Mouse (Mus musculus) cerebellum, adult 9-10 months (tissue): ENCODE data around the gene Rffl.

ENCODE experiments used
- DNase-seq: peaks from one replicate; pipeline ENCODE4 v3.0.0; 2022

Gene Rffl

DNA sequence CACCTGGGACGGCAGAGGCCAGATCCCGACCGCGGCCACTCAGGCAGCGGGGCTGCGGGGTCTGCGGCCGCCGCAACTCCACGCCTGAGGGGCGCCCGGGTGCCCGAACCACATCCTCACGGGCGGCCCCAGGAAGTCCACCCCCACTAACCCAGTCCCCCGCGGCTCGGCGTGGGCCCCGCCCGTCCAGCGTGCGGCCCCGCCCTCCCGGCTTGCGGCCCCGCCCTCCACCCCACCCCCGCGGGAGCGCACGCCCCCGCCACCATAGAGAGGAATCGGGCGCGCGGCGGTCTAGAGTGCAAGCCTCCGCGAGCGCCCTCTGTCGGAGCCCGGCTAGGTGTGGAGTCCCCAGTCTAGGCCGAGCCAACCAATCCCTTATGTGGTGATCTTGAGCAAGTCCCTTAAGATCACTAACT, at the start of gene Rffl:
Gene Rffl (minus strand): TSS at position 180 of the 416 bp plus-strand sequence.
- peak; percentile 92 for DNase-seq

DNA sequence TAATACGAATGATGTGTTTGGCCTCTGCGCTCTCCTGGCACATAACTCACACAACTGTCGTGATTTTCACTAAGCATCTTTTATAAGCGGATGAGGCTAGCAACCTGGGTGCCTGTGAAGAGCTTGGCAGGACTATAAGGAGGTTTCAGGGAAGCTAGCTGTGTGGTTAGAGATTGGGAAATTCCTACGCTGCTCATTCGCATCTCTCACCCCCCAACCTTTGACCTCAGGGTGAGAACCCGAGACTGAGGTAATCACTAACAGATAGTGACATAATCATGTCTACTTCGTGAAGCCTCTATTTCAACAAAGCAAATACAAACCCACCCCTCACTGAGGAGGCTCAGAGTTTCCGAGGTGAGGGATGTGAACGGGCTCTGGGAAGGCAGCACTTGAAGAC, 49.8 kb upstream of the Rffl start:
- DNase-seq = no peak

DNA sequence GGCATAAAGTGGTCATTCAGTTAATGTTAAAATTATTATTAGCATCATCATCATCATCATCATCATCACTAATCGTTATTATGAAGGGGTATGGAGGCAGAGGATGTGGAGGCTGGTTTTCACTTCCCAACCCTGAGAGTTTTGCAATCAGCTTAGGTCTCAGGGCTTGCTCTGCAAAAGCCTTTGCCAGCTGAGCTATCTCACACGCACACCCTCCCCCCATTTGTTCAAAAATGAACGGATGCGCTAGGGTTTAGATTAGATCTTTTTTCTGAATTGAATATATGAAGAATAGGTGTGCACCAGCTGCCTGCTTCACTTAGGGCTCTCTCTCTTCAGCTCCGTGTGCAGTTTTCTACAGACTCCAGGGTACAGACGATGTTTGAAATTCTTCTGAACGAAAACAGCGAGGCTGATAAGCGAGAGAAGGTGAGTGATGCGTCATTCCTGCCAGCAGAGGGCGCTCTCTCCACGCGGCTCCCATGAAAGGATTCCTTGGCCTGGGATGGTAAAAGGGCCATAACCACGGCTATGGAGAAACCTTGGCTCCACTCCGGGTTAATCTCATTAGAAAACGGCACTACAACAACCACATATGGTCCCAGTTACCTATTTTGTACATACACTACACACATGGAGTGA, 43.8 kb upstream of the Rffl start:
- DNase-seq = peak; percentile 70

DNA sequence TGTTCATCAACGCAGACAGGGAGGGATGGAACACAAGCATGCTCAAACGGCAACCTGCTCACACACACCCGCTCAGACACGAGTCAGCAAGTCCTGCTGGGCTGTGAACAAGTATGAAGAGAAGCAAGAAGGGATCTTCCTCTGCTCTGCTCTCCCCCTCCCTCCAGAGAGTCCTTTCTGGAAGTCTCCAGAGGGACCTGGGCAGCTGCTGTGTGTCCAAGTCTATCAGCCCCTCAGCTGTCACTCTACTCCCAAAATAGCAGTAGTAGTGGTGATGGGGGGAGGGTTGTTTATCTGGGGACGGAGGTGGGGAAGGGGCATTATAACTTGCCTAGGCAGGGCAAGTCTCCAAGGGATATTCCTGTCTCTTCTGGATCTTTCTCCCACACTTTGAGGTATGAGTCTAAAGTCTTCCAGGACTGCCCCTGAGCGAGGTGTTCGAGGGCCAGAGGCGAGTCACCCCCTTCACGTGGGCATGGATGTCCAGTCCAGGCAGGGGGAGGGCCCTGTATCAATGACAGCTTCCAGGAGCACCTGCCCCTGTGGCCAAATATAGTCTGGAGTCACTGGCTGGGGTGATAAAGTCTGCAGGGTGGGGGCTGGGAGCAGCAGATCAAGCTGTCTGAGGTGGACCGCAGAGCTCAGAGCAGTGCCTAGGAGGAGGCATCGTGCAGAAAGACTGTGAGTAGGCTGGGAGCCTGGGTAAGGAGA, 39.8 kb upstream of the Rffl start:
- no peak for DNase-seq

DNA sequence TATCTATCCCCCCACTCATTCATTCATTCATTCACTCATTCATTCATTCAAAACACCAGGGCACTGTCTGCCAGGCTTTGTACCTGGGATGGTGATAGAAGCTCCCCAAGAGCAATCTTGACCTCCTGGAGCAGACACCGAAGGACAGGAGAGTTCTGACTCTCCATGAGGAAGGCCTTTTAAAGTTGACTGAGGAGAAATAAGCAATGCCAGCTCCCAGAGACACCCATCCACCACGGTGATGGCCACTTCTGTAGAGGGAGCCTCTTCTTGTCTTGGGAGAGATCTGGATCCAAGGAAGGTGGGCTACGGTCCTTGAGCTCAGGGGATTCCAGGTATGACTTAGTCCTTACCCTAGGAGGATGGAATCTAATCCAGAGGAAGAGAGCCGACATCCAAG, 39.2 kb upstream of the Rffl start, which contains the start of gene Unc45b:
Gene Unc45b (plus strand): TSS at position 301 of the 400 bp plus-strand sequence.
- DNase-seq = no peak

DNA sequence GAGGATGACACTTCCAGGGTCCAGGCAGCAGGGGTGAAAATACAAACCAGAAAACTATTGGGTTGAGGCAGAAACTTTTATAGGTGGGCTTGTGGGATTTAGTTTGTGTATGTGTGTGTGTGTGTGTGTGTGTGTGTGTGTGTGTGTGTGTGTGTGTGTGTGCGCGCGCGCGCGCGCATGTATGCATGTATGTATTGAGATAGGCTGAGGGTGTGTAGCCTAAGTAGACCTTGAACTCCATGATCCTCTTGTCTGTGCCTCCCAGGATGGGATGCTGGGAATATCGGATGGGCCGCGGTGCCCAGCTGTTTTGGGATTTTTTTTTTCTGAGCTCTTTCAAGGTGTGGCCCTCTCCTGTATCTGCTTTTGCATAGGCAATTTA, 37.6 kb upstream of the Rffl start:
- no peak for DNase-seq

DNA sequence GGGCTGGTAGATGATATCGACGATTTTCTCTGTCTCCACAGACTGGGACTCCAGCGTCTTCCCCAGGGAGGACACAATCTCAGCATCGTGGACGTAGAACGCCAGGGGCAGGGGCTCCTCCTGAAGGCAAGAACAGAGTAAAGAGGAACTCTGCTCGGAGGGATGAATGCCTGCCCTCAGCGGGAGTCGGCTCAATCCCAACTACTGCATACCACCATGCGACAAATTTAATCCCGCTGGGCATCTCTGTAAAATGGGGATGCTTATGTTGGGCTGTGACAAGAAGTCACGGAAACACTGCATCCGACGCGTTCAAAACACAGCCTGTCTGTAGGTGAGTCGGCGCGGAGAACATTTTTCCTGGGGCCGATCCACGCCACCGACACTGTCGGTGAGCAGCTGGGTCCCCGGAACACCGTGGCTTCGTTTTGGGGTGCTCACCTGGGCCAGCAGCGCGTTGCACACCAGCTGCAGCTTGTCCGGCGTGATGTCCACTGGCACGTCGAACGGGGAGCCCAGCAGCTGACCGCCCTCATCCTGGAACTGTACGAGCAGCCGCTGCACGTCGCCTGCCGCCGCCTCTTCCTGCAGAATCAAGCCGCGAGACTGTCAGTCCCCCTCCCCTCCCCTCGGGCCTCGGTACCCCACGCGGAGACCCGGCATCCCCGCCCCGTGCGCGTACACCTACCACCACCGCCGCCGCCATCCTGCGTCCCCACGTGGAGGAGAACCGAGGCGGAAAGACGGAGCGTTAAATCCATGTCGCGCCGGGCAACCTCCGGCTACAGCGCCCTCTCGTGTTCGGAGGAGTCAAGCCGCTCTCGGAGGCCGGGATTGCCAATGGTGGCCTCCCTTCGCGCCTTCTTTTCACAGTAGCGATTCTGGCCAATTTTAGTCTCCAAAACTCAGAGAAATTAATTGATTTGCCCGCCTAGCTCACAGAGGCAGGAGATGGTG, 36.9 kb upstream of the Rffl start, which contains the start of gene Nle1:
Gene Nle1 (minus strand): TSS at position 761 of the 957 bp plus-strand sequence.
- peak; percentile 91 for DNase-seq

DNA sequence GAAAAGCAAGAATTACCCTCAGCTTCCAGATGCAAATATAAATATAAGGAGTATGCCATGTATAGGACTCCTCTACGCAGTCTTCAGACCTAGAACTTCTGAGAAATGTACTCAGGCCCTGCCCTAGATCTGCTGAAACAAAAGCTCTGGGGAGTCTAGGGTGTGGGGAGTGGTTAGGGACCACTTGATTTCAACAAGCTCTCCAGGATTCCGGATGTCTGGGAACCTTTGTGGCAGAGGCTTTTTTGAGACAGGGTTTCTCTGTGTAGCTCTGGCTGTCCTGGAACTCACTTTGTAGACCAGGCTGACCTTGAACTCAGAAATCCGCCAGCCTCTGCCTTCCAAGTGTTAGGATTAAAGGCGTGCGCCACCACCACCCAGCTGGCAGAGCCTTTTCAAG, 34.8 kb upstream of the Rffl start:
- no peak for DNase-seq

DNA sequence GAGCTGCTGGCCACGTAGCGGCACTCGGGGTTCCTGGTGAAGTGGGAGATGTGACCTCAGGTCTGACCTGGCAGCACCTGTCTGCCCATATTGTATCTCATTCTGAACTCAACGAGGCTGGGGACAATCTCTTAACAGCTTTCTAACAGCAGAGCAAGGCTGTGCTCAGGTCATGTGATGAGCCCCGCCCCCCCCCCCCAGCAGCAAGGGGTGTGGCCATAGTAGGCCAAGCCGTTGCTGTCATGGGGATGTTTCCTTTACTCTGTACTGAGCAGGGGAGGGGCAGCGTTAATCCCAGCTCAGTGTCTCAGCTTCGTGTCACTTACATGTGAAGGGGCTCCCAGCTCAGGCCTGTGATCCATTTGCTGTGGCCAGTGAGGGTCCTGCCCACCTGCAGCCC, 33.9 kb upstream of the Rffl start:
- DNase-seq = no peak

DNA sequence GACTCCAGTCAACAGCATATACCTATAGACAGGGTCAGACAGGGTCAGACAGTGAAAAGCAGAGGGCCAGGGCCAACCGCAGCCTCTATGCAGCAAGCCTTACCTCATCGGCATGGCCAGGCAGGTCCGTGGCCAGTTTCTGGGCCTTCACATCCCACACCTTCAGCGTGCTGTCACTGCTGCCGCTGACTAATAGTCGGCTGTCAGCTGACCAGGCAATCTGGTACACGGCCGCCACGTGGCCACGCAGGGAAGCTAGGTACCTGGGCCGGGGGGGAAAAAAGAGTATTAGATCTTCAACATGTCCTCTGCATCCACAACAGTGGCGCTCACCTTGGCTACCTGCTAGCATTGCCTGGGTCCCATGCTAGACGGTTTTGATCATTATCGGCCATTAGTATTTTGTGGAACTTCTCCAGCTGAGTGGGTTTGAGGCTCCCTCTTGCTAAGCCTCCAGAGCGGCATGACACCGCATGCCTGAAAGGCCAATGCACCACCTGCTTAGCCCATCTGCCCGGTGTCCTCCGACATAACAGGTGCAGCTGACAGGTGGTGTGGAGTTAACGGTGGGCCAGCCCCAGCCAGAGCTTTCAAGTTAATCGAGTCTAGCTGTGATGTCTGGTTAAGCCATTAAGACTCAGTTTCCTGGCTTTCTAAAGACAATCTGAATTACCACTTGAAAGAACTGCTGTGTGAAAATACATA, 30.7 kb upstream of the Rffl start:
- peak; percentile 74 for DNase-seq

DNA sequence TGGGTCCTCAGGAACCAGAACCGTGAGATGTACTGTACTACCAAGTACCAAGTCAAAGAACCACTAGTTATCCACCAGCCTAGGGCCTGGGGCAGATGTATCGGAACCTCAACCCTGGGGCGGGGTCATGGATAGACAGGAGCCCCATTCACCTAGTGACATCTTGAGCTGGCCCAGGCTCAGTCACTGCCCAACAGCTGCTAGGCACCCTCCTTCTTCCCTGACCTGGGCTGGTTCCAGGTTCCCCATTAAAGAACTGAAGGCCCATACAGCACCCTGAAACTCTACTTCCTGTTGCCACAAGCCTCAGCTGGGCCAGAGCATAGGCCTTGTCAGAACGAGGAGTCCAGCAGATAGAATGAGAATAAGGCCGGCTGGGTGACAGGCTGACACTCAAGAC, 28.7 kb upstream of the Rffl start:
- no peak for DNase-seq

DNA sequence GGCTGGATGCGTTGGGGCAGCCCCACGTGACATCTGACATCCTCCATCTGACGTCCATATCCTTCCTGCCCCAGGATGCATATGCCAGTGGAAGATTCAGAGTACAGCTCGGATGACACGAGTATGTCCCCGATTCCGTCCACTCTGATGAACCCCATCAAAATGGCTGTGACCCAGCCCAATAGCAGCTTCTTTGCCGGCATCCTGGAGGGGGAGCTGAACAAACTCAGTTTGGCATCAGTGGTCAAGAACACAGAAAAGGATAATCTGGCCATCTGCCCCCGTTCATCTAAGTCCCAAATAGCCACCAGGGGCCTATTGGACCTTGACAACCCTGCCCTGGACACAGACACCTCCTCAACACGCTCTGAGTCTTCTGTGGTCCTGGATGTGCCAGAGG, 26.5 kb upstream of the Rffl start:
- DNase-seq = no peak

DNA sequence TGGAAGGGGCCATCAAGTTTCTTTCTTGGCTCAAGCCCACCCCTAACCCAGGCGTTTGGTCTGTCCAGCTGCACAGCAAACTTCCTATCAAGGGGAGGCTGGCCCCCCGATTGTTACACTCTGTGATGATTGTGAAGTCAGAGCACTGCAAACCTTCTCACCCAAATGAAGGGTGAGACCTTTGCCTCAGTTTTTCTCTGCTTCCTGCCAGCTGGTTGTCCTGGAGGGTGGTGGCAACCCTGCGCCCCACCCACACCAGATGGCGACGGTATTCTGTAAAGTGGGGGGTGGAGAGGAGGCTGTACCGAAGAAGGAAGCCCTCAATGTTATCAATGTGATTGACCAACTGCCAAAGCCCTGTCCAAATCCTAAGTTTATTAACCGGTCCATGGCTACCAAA, 20.9 kb upstream of the Rffl start, which contains the start of gene Fndc8:
Gene Fndc8 (plus strand): TSS at position 189 of the 400 bp plus-strand sequence.
- no peak for DNase-seq

DNA sequence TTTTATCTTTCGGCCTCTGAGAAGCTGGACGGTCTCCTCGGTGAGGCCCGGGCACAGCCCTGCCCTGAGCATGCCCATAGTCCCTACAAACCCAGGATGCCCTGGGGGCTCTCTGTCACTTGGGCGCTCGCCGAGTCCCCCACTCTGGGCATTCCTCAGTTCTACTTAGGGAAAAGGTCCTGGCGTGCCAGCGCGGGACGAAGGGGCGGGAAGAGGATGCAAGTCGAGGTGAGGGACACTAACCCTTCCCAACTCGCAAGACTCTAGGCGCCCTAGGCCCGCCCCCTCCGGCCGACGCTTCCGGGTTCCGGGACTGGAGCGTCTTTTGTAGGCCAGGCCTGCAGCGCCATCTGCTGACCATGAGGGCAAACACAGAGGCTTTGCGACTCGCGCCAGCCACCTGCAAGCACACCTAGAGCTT, 19.3 kb upstream of the Rffl start, which contains the start of gene Rad51d:
Gene Rad51d (minus strand): TSS at position 273 of the 421 bp plus-strand sequence.
- peak; percentile 95 for DNase-seq

DNA sequence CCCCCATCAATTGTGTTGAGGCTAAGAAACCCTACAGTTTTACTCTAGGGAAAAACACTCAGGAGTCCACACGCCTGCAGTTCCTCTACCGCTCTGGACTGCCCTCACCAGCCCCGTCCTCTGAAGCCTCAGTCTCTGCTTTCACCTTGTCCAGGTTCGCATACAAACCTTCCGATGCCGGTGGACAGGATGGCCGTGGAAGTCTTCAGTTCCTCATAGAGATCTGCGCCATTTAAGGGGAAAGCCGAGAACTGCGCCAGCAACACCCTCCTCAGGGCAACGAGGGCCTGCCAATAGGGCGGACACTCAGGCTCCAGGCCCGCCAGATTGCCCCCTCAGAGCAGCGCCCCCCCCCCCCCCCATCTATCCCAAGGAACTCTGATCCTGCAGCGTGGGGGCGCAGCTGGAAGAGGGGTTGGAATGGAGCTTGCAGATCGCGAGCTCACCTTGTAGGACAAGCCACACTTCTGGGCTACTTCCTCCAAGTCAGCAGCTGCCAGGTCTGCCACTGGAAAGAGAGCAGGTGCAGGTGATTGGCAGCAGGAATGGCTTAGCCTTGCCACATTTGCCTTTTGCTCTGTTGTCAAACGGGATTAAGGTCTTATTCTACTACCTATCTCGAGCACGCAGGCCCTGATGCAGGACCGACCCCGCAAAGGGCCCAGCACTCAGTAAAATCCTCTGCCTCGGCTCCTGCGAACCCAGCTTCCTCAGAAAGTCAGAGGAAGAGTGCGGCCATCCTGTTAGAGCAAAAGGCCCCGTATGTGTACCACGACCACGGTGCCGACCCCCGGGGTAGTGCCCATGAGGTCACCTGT, 18.7 kb upstream of the Rffl start:
- no peak for DNase-seq

DNA sequence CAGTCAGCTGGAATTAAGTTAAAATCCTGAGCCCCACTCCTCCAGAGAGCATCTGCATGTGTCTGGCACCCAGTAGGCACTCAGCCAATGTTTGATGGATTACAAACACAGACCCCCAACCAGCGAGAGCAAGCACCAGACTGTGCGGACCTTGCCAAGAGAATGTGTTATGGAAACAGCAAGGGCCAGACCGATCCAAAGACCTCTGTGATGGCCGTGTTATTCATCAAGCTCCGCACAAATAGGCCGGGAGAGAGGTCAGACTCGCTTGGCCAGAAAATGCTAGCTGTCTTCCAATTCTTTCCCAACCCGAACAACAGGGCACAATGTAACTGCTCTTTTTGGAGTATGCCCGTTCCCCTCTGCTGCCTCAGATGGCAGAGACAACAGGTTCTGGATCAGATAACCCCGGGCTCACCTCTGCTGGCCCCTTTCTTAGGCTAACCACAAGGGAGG, 17.5 kb upstream of the Rffl start:
- no peak for DNase-seq

DNA sequence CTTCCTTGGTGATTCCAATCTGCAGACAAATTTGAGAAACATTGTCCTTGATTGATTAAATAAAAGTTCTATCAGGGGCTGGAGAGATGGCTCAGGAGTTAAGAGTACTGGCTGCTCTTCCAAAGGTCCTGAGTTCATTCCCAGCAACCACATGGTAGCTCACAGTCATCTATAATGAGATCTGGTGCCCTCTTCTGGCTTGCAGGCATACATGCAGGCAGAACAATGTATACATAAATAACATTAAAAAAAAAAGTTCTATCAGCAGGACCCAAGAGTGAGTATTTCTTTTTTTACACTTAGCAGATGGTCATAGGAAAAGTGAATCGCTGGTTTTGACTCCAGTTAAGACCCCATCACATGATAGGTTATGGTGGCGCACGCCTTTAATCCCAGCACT, 15.5 kb upstream of the Rffl start:
- no peak for DNase-seq

DNA sequence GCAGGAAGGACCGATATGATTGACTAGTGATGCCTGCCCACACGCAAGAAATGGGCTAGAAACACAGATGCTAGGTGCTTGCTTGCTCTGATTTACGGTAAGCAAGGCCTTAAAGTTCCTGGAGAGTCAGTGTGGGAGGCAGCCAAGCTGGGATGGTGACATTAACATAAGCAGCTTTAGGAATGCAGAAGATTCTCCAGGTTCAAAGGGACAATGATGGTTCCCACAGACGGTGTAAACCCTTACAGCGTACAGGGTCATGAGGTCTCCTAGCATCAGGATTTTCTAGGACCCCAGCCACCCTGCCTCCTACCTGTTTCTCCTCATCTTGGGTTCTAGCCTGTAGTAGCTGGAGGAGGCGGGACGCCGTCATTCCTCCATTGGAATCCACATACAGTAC, 12.2 kb upstream of the Rffl start:
- no peak for DNase-seq

DNA sequence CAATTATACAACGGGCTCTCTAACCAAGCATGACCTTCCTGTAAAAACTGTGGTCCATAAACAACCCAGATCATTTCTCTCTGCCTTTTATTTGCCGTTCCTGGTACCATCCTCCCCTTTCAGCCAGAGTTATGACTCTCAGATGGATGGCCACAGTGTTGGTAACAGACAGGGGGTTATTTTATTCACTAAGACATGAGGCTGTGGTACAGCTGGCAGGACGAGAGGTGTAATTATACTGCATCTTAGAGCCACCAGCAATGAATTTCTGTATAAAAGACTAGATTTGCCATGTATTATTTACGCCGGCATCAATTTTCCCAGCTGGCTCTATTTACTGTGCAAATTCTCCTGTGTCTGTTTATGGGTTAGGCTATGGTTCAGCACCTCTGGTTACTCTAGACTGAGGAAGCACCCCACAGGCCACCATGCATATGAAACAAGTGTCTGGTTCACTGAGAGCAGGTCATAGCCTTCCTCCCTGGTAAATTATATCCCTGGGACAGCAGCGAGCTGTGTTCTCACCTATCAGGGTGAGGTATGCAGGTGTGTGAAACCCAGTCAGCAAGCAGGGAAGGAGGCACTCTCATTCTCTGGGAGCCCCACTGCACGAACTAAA, 6.8 kb upstream of the Rffl start:
- no peak for DNase-seq

DNA sequence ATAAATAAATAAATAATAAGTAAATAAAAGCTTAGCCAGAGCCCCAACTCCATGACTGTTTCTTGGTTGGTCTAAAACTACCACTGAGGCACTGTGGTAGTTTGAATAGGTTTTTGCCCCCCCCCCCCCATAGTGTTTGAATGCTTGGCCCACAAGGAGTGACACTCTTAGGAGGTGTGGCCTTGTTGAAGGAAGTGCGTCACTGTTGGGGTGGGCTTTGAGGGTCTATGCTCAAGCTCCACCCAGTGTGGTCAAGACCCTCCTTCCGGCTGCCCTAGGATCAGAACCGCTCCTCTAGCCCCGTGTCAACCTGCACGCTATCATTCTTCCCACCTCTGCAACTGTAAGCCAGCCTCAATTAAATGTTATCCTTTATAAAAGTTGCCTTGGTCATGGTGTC, 4.6 kb upstream of the Rffl start:
- DNase-seq = no peak

DNA sequence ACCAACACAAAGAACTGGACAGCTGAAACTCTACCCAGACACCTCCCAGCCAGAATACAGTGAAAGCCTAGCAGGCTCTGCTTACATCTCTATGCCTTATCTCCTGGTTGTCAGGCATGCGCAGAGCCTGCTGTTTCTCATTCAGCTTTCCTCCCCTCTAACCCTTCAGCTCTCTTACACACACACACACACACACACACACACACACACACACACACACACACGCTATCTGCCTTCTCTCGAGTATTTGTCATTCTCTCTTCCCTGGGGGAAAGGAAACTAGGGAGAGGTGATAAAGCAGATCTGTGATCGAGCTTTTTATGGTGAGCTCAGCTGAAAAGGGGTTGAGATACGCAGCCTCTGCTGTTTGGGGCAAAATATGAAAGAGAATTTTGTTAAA, 3.9 kb upstream of the Rffl start:
- DNase-seq = no peak
